Mouse (Mus musculus): ENCODE data around the gene Map3k3.
"Not testable (repeated sequence)": the region's sequence is repeated elsewhere in the genome, so short reads cannot be mapped to it uniquely, and the experiment has no call there.

The Map3k3 gene

DNA sequence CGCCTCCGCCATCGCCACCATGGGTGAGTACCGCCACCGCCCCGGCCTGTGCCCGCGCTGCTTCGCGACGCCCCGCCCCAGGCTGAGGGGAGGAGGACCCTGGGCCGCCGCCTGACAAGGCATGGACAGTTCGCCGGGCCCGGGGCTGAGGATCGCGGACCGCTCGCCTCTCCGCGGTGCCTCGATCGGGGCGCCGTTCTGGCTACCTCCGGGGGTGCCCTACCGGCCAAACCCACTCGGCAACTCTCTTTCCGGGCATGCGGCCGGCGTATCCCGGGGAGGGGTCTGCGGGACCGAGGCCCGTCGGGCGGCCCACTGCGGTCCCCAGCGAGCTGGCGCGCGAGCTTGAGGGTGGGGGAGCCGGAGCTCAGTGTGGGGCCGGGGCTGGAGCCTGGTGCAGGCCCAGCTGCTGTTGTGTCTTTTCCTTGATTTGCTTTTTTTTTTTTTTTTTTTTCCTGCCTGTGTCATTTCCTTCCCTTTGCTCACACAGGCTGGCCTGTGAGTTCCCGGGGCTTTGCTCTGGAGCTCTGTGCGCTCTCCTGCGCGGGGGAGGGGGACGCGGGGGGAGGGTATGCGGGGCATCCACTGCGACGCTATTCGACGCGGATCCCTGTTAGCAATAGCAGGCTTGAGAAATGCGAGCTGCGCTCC lies 623 bp downstream of the Map3k3 start:
- no peak for DNase-seq (ENCODE audit: low read depth)

DNA sequence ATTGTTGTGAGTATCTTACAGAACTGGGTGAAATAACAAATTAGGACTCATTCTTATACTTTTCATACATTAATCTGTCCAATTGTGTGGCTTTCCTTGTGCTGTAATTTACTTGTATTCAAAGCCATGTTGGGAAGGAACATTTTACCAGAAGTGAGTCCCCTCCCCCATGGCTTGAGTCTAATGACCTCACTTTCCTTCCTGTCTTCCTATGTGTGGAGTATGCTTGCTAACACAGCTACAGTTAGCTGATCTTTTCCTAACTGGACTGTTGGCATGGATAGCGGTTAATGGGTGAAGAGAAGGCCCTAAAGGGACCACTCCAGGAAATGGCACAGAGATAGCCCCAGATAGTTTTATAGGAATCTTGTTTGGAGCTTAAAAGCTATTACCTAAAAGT lies 13.8 kb downstream of the Map3k3 start:
- DNase-seq (ENCODE audit: low read depth), result no peak

DNA sequence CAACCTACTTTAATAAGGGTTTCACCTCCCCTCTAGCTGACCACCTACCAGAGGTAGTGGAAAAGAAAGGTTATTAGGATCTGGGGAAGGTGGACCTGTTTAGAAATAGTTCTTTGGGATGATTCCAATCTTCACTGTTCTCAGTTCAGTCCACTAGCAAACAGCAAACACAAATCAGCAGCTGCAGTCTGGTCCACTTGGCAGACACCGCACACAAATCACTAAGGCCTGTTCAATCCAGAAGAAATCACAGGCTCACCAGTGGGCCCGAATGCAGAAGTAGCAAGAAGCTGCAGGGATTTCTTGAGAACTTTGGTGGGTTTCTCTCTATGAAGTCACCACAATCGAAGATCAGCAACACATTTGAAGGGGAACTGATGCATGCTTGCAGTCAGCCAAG lies 18.5 kb downstream of the Map3k3 start:
- no peak for DNase-seq (ENCODE audit: low read depth)

DNA sequence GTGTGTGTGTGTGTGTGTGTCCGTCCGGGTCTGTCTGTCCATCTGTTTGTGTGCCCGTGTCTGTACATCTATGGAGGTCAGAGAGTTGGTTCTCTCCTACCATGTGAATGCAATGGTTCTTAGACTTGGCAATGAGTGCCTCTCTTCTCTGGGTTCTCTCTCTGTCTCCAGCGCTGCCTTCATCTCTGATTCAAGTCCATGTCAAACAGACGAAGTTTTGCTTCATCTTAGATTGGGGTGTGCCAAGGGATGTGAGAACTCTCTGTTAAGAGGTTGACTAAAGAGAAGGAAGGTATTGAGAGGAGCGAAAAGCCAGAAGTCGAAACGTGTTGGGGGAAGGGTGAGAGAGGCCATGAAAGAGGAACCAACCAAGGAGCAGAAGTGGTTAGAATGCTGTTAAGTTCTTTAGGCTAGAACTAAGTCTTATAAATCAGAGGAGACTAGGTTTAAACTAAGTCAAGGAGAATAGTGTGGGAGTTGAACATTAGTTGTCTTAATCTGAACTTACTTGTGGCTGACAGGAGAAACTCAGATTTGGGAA lies 21.7 kb downstream of the Map3k3 start:
- no peak for DNase-seq (ENCODE audit: low read depth)

- DNase-seq (ENCODE audit: low read depth), result peak; percentile 57
Measured at GRCm38 (mm10) chr11:106111688-106112087, 27.3 kb downstream of the Map3k3 start.

- DNase-seq (ENCODE audit: low read depth), result no peak
Measured at GRCm38 (mm10) chr11:106122221-106122620, 37.8 kb downstream of the Map3k3 start.

- no peak for DNase-seq (ENCODE audit: low read depth)
Measured at GRCm38 (mm10) chr11:106122736-106123135, 38.3 kb downstream of the Map3k3 start.

- DNase-seq (ENCODE audit: low read depth), result no peak
Measured at GRCm38 (mm10) chr11:106124784-106125183, 40.4 kb downstream of the Map3k3 start.

DNA sequence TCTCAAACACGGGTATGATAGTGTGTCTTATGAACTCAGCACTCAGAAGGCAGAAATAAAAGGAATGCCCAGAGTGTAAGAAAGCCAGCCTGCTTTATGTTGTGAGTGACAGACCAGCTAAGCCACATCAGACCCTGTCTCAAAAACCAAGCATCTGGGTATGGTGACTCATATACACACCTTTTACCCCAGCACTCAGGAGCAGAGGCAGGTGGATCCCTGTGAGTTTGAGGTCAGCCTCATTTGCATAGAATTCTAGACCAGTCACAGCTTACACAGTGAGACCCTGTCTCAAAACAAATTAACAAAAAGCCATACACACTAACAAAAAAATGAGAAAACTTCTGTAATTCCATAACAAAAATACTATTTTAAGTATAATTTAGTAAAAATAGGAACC lies 41.4 kb downstream of the Map3k3 start:
- no peak for DNase-seq (ENCODE audit: low read depth)

DNA sequence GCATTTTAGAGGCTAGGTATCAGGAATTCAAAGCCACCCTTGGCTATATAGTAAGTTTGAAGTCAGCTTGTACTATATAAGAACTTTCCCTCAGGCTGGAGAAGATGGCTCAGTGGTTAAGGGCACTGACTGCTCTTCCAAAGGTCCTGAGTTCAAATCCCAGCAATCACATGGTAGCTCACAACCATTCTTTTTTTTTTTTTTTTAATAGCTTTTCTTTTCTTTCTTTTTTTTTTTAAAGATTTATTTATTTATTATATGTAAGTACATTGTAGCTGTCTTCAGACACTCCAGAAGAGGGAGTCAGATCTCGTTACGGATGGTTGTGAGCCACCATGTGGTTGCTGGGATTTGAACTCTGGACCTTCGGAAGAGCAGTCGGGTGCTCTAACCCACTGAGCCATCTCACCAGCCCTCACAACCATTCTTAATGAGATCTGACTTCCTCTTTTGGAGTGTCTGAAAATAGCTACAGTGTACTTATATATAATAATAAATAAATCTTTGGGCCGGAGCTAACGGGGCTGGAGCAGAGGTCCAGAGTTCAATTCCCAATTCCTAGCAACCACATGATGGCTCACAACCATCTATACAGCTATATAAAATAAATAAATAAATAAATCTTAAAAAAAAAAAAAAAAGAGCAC lies 42.4 kb downstream of the Map3k3 start:
- DNase-seq (ENCODE audit: low read depth), result not testable (repeated sequence)

GRCm38 (mm10) chr11:106129477-106129876 lies 45.1 kb downstream of the Map3k3 start:
- DNase-seq (ENCODE audit: low read depth), result no peak

DNA sequence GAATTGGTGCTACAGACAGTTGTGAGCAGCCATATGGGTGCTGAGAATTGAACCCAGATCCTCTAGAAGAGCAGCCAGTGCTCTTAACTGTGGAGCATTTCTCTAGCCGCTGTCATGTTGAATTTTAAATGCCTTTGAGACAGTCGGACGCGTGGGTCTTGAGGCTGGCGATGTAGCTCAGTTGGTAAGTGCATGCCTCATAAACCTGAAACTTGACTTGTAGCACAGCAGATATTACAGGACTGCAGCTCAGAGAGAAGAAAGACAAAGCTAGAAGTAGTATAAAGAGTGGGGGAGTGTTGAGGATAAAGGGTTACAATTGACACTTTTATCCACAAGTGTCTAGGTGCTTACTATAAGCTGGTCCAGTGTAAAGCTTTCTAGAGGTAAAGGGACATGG lies 48.1 kb downstream of the Map3k3 start:
- no peak for DNase-seq (ENCODE audit: low read depth)

- DNase-seq (ENCODE audit: low read depth), result peak; percentile 46
Measured at GRCm38 (mm10) chr11:106134580-106135528, 50.4 kb downstream of the Map3k3 start.

DNA sequence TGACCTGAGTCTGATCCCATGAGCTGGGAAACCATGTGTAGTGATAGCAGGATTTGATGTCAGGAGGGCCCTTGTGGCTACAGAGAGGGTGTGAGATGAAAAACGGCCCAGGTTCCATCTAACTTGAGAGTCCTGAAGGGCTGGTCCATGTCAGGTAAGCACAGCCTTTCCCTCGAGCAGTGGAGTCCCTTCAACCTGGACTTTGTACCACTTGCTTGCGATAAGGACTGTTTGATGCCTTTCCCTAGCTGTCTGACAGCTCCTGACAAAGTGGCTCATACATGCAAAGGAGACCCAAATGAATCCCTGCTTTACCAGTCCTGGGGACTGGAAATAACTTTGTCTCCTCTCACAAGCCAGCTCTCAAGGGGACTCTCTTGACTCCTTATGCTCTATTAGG lies 66.8 kb downstream of the Map3k3 start:
- DNase-seq (ENCODE audit: low read depth), result no peak

DNA sequence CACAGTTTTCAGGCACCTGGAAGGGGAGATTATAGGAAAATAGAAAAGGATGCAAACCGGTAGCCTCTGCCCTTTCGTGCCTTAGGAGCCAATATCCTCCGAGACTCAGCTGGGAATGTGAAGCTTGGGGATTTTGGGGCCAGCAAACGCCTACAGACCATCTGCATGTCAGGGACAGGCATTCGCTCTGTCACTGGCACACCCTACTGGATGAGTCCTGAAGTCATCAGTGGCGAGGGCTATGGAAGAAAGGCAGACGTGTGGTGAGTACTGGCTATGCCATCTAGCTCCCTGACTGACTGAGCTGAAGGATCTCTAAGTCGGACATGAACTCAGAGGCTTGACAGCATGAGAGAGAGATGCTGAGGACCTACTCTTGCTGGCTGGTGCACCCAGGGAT lies 67.7 kb downstream of the Map3k3 start:
- DNase-seq (ENCODE audit: low read depth), result no peak

DNA sequence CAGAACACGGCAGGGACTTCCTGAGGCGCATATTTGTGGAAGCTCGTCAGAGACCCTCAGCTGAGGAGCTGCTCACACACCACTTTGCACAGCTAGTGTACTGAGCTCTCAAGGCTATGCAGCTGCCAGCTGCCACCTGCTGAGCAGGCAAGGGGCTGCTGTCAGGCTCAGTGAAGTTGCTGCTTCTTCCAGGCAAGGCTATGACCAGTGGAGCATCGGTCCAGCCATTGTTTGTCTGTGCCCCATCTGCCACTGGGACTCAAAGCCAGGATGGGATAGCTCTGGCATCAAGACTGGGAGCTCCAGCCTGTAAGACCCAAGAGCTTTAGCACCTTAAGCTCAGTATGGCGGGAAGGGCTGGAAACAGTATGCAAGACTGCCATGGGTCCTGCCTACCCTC lies 69.7 kb downstream of the Map3k3 start:
- DNase-seq (ENCODE audit: low read depth), result no peak

GRCm38 (mm10) chr11:106154770-106155169 lies 70.4 kb downstream of the Map3k3 start:
- no peak for DNase-seq (ENCODE audit: low read depth)

- DNase-seq (ENCODE audit: low read depth), result no peak
Measured at GRCm38 (mm10) chr11:106155761-106156160, 71.3 kb downstream of the Map3k3 start.

DNA sequence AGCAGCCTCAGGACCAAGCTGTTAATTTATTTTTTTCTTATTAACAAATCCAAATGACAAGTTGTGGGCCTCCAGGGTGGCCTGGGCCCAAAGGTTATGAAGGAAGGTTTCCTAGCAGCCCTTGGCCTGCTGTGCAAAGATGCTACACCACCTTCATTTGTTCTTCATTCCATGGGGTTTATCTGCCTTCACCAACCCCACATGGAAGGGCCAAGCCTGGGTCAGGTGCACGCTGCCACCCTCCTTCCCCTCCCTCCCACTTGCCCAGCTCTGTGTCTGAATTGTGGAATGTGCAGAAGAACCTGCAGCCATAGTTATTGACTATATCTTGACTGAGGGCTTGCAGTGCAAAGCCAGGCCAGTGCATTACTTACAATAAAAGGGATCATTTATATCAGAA lies 71.8 kb downstream of the Map3k3 start:
- no peak for DNase-seq (ENCODE audit: low read depth)

DNA sequence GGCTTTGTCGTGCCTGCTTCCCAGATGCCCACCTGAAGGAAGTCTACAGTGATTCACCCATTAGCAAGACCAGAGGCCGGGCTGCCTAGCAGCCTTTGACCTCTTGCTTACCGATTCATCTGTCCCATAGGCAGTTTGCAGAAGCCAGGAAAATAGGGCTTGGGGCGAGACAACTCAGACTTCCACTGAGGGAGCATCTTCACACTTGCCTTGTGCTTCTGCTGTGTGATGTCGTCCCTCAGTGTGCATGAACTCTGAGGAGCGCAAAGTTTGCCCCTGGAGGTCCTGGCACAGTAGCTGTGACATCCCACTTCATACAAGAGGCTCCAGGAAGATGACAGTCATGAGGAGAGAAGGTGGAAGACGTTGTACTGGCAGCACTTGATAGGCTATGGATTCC lies 72.7 kb downstream of the Map3k3 start:
- DNase-seq (ENCODE audit: low read depth), result no peak

- no peak for DNase-seq (ENCODE audit: low read depth)
Measured at GRCm38 (mm10) chr11:106158081-106158929, 73.9 kb downstream of the Map3k3 start.

- no peak for DNase-seq (ENCODE audit: low read depth)
Measured at GRCm38 (mm10) chr11:106158930-106159215, 74.5 kb downstream of the Map3k3 start.
